Mouse (Mus musculus): ENCODE measurements around the gene Art5. TPM values are rescaled to one million over a fixed set of nuclear protein-coding genes. Genes with fewer than 3 reads are reported as not detected.

The Art5 gene
- polyA plus RNA-seq, 1 experiment, result 6.9 TPM

GRCm38 (mm10) chr7:102120326-102120725 is 11.0 kb upstream of the Art5 start:
- Histone ChIP-seq H3ac (ENCODE audit: control insufficient read depth, insufficient read length) (no peak overlapping the region), H3K36me3 (ENCODE audit: control insufficient read depth, insufficient read depth) (peaks cover 50% of the 10 kb centered on the region), H3K79me2 (ENCODE audit: control insufficient read depth, insufficient read depth) (no peaks in the 10 kb centered on the region), H3K4me2 (ENCODE audit: low read depth) (no peak overlapping the region), H3K27me3 (ENCODE audit: control insufficient read depth, insufficient read depth, insufficient read length) (no peaks in the 10 kb centered on the region), H3K4me3 (no peak overlapping the region)
- TF ChIP-seq MYOD1 (IDR thresholded peaks at IDR 0.05; ENCODE audit: control insufficient read depth in 1 of 3, insufficient read length in 2 of 3, low read depth in 2 of 3) (no peak), POLR2A (IDR thresholded peaks at IDR 0.05; ENCODE audit: insufficient read length, low read depth) (no peak), MAX (IDR thresholded peaks at IDR 0.05; ENCODE audit: low read depth) (no peak), POLR2AphosphoS2 (IDR thresholded peaks at IDR 0.05; ENCODE audit: insufficient read length, low read depth) (peak; percentile 22)

GRCm38 (mm10) chr7:102117382-102117781 is 8.1 kb upstream of the Art5 start:
- Histone ChIP-seq H3K36me3 (ENCODE audit: control insufficient read depth, insufficient read depth) (peaks cover 30% of the 10 kb centered on the region), H3K4me3 (no peak overlapping the region), H3K4me2 (ENCODE audit: low read depth) (no peak overlapping the region), H3K79me2 (ENCODE audit: control insufficient read depth, insufficient read depth) (no peaks in the 10 kb centered on the region), H3ac (ENCODE audit: control insufficient read depth, insufficient read length) (no peak overlapping the region), H3K27me3 (ENCODE audit: control insufficient read depth, insufficient read depth, insufficient read length) (peaks cover 8% of the 10 kb centered on the region)
- TF ChIP-seq POLR2A (IDR thresholded peaks at IDR 0.05; ENCODE audit: insufficient read length, low read depth) (peak; percentile 15), POLR2AphosphoS2 (IDR thresholded peaks at IDR 0.05; ENCODE audit: insufficient read length, low read depth) (peak; percentile 66), E2F4 (IDR thresholded peaks at IDR 0.05; ENCODE audit: insufficient read depth) (no peak), MYOG (IDR thresholded peaks at IDR 0.05; ENCODE audit: control insufficient read depth in 1 of 3, insufficient read depth in 1 of 3, insufficient read length in 2 of 3, low read depth in 2 of 3) (no peak), MYOD1 (IDR thresholded peaks at IDR 0.05; ENCODE audit: control insufficient read depth in 1 of 3, insufficient read length in 2 of 3, low read depth in 2 of 3) (no peak), SRF (IDR thresholded peaks at IDR 0.05; ENCODE audit: control insufficient read depth, insufficient read length, low read depth) (no peak)

GRCm38 (mm10) chr7:102116579-102117331 is 7.5 kb upstream of the Art5 start, which contains the start of gene Chrna10:
TSS of gene Chrna10 (minus strand) at chr7:102116828.
- no peak within 1 kb of the TSS for H3ac ChIP-seq (ENCODE audit: control insufficient read depth, insufficient read length)

GRCm38 (mm10) chr7:102113151-102113729 is 4.0 kb upstream of the Art5 start:
- no peaks in the 10 kb centered on the region for H3K79me2 ChIP-seq (ENCODE audit: control insufficient read depth, insufficient read depth)
- H3K27me3 ChIP-seq (ENCODE audit: control insufficient read depth, insufficient read depth, insufficient read length), result peaks cover 8% of the 10 kb centered on the region
- no peak overlapping the region for H3K4me2 ChIP-seq (ENCODE audit: low read depth)
- no peak overlapping the region for H3K4me3 ChIP-seq
- no peak overlapping the region for H3ac ChIP-seq (ENCODE audit: control insufficient read depth, insufficient read length)
- TF ChIP-seq MYOD1 (IDR thresholded peaks at IDR 0.05; ENCODE audit: control insufficient read depth in 1 of 3, insufficient read length in 2 of 3, low read depth in 2 of 3) (peak in 1 of 3 experiments; percentile 9), SRF (IDR thresholded peaks at IDR 0.05; ENCODE audit: control insufficient read depth, insufficient read length, low read depth) (no peak), POLR2AphosphoS2 (IDR thresholded peaks at IDR 0.05; ENCODE audit: insufficient read length, low read depth) (peak; percentile 72), E2F4 (IDR thresholded peaks at IDR 0.05; ENCODE audit: insufficient read depth) (no peak), MYOG (IDR thresholded peaks at IDR 0.05; ENCODE audit: control insufficient read depth in 1 of 3, insufficient read depth in 1 of 3, insufficient read length in 2 of 3, low read depth in 2 of 3) (no peak)
- H3K36me3 ChIP-seq (ENCODE audit: control insufficient read depth, insufficient read depth), result no peaks in the 10 kb centered on the region

More at GRCm38 (mm10) chr7:102116579-102117331, 7.5 kb upstream of the Art5 start, which contains the start of gene Chrna10:
- TF ChIP-seq CEBPB (IDR thresholded peaks at IDR 0.05; ENCODE audit: insufficient read depth, poor library complexity, severe bottlenecking) (no peak), POLR2AphosphoS2 (IDR thresholded peaks at IDR 0.05; ENCODE audit: insufficient read length, low read depth) (peak; percentile 18)
- Histone ChIP-seq H3K4me2 (ENCODE audit: low read depth) (no peak within 1 kb of the TSS), H3K36me3 (ENCODE audit: control insufficient read depth, insufficient read depth) (peaks cover 24% of the 10 kb centered on the region), H3K79me2 (ENCODE audit: control insufficient read depth, insufficient read depth) (no peaks in the 10 kb centered on the region), H3K4me3 (no peak within 1 kb of the TSS), H3K27me3 (ENCODE audit: control insufficient read depth, insufficient read depth, insufficient read length) (peaks cover 8% of the 10 kb centered on the region)

- H3K79me2 ChIP-seq (ENCODE audit: control insufficient read depth, insufficient read depth), result no peaks in the 10 kb centered on the region
- no peak overlapping the region for H3K4me2 ChIP-seq (ENCODE audit: low read depth)
- H3K36me3 ChIP-seq (ENCODE audit: control insufficient read depth, insufficient read depth), result no peaks in the 10 kb centered on the region
- no peak overlapping the region for H3ac ChIP-seq (ENCODE audit: control insufficient read depth, insufficient read length)
- no peak overlapping the region for H3K4me3 ChIP-seq
- peaks cover 15% of the 10 kb centered on the region for H3K27me3 ChIP-seq (ENCODE audit: control insufficient read depth, insufficient read depth, insufficient read length)
- TF ChIP-seq REST (IDR thresholded peaks at IDR 0.05; ENCODE audit: insufficient read depth, insufficient read length), result no peak
- no peak for TF ChIP-seq TCF3 (IDR thresholded peaks at IDR 0.05; ENCODE audit: insufficient read length, low read depth)
- no peak for TF ChIP-seq POLR2A (IDR thresholded peaks at IDR 0.05; ENCODE audit: insufficient read length, low read depth)
- no peak for TF ChIP-seq CEBPB (IDR thresholded peaks at IDR 0.05; ENCODE audit: insufficient read depth, poor library complexity, severe bottlenecking)
- TF ChIP-seq MAX (IDR thresholded peaks at IDR 0.05; ENCODE audit: low read depth), result no peak
- no peak for TF ChIP-seq POLR2AphosphoS2 (IDR thresholded peaks at IDR 0.05; ENCODE audit: insufficient read length, low read depth)
- no peak for TF ChIP-seq USF1 (IDR thresholded peaks at IDR 0.05; ENCODE audit: low read depth)
Observed at GRCm38 (mm10) chr7:102109746-102110145, 457 bp upstream of the Art5 start.

Data from myocyte (in vitro differentiated cells).